Mouse (Mus musculus): ENCODE data around the gene Ocrl.

The Ocrl gene

GRCm38 (mm10) chrX:47985000-47985619 lies 72.9 kb downstream of the Ocrl start:
- DNase-seq: peak; percentile 53

GRCm38 (mm10) chrX:47988024-47988423 lies 75.8 kb downstream of the Ocrl start:
- DNase-seq: no peak

DNA sequence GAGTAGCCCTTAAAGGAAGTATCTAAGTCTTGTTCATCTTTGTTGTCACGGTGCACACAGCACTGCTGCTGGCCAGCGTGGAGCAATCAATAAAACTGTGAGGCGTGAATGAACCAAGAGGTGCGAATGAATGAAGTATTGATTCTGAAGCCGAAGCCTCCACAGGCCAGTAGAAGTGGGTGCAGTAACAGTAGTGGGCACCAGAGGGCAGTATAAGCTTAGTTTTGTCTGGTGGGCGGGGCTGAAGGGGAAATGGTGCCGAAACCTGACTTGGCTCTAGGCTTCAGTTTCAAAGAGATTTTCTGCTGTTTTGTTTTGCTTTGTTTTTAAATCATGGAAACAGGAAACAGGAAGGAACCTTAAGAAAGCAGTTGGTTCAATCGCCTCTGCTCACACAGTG lies 80.4 kb downstream of the Ocrl start:
- DNase-seq: peak; percentile 85

- no peak for DNase-seq
Observed at GRCm38 (mm10) chrX:47998412-47998811, 86.2 kb downstream of the Ocrl start.

GRCm38 (mm10) chrX:48001151-48001550 lies 89.0 kb downstream of the Ocrl start:
- no peak for DNase-seq

DNA sequence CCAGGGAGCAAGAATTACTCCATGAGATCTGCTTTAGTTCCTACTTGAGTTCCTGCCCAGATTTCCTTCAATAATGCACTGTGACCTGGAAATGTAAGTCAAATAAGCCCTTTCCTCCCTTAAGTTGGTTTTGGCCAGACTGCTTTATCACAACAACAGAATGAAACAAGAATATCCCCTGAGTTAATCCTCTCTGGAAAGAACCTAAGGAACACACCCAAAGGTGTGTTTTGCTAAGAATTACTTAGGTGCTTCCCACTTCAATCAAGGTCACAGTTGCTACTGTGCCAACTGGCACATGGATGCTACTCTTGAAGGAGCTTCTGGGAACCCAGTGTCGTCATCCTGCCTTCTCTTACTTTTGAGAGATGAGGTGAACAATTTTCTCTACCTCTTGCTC lies 92.6 kb downstream of the Ocrl start:
- no peak for DNase-seq

- DNase-seq: no peak
Observed at GRCm38 (mm10) chrX:48006062-48006461, 93.9 kb downstream of the Ocrl start.

DNA sequence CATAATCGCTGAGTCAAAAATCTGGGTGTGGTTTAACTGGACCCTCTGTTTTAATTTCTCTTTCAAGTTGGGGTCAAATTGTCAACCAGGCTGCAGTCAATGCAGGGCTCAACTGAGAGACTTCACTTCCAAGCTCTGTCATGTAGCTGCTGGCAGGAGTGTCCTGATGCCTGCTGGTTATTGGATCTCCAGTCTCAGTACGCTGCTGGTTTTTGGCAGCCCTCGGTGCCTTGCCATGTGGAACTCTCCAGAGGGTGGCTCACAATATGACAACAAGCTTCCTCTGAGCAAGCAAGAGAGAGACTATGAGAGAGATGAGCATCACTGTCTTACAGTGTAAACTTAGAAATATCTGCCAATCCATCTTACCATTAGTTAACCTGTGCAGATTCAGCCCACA lies 99.5 kb downstream of the Ocrl start:
- peak; percentile 87 for DNase-seq
